Mouse (Mus musculus) C2C12 (cell line): ENCODE data around the gene Tacc3.

ENCODE experiments used
- CTCF ChIP-seq: IDR thresholded peaks from one replicate; pipeline ENCODE4 v1.5.1; 2011; ENCODE audit not compliant: control insufficient read depth, insufficient read depth, insufficient read length
- MAX ChIP-seq: IDR thresholded peaks from one replicate; pipeline ENCODE4 v1.6.1; 2011; ENCODE audit warnings: mild to moderate bottlenecking, control low read depth

- TF ChIP-seq CTCF = no peak
- no peak for TF ChIP-seq MAX
These were observed 6.9 kb upstream of the Tacc3 start for GRCm38 (mm10) chr5:33651017-33651416.
